Mouse (Mus musculus): ENCODE data around the gene Ptprn. TPM values are rescaled to one million over a fixed set of nuclear protein-coding genes. Genes with fewer than 3 reads are reported as not detected.
"Not testable (repeated sequence)": the region's sequence is repeated elsewhere in the genome, so short reads cannot be mapped to it uniquely, and the experiment has no call there.

Gene Ptprn
- polyA plus RNA-seq, 1 experiment from 2014 or later: 0.69 TPM

DNA sequence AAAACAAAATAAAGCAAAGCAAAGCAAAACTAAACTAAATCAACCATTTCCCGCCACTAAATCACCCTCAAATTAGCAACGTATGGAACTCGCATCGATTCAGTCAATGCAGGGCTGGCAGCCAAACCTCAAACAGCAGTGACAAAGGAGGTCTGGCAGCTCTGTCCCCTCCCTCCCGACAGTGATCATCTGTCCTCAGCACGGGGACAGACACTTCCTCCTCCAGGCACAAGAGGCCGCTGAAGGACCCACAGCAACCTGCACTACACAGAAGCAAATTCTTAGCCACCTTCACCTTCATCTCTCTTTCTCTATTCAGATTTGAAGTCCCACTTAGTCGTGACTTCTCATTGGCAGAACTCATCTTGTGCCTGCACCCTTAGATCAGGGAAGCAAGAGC is 29.7 kb downstream of the Ptprn start:
- no peak overlapping the region for H3K27ac ChIP-seq (ENCODE audit: poor library complexity, severe bottlenecking)
- no peaks in the 10 kb centered on the region for H3K9me3 ChIP-seq (replicated peaks)
- peaks cover 3% of the 10 kb centered on the region for H3K36me3 ChIP-seq
- ATAC-seq (ENCODE audit: insufficient number of reproducible peaks, low FRiP score): no peak
- peaks cover 15% of the 10 kb centered on the region for H3K4me1 ChIP-seq (replicated peaks)
- no peaks in the 10 kb centered on the region; the same call in 1 of the 2 replicates for H3K27me3 ChIP-seq (replicated peaks)
- 0 out of 2 replicates have a peak overlapping the region, but pooled peaks have one; percentile 27 for H3K4me2 ChIP-seq
- no peak overlapping the region for H3K4me3 ChIP-seq
- H3K9ac ChIP-seq: peak overlapping the region; percentile 21
- 3% methylated on average over 8 of the region's 8 CpGs for WGBS

- H3K36me3 ChIP-seq; H3K9ac ChIP-seq; H3K4me2 ChIP-seq; H3K27ac ChIP-seq (ENCODE audit: poor library complexity, severe bottlenecking); ATAC-seq (ENCODE audit: insufficient number of reproducible peaks, low FRiP score); H3K9me3 ChIP-seq (replicated peaks); H3K4me3 ChIP-seq; H3K27me3 ChIP-seq (replicated peaks): not testable (repeated sequence)
- WGBS: 62% methylated on average over 4 of the region's 4 CpGs
- peaks cover 14% of the 10 kb centered on the region for H3K4me1 ChIP-seq (replicated peaks)
These were observed 31.8 kb downstream of the Ptprn start for GRCm38 (mm10) chr1:75232489-75232888.

DNA sequence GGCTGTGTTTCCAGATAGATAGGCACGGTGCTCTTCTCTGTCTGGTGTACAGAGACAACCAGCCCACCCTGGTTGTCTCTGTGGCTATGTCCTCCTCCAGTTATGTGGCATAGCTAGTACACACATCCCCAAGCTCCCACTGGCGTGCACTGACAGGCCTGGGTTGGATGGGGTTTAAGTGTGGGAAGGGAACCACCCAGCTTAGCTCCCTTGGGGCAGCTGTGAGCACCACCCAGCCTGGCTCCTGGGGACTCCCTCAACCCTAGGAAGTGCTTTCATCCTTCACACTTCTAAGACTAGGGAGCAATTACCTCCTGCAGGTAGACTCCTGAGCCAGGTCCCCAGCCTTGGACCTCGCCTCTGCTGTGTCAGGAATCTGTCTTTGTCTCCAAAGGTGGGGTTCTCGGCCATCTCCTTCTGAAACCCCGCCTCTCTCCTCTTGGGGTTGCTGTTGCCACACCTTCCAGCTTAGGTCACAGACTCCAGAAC is 32.6 kb downstream of the Ptprn start, which contains the start of gene A630095N17Rik:
Gene A630095N17Rik, minus strand, starts transcription at position 439 of the 489 bp plus-strand sequence.
- WGBS: 67% methylated on average over 5 of the region's 5 CpGs
- Histone ChIP-seq H3K4me1 (replicated peaks) (peaks cover 14% of the 10 kb centered on the region), H3K4me3 (no peak within 1 kb of the TSS), H3K36me3 (no peaks in the 10 kb centered on the region), H3K9ac (no peak within 1 kb of the TSS), H3K27ac (ENCODE audit: poor library complexity, severe bottlenecking) (no peak within 1 kb of the TSS), H3K4me2 (no peak within 1 kb of the TSS), H3K9me3 (replicated peaks) (no peaks in the 10 kb centered on the region), H3K27me3 (replicated peaks) (no peaks in the 10 kb centered on the region; the same call in 1 of the 2 replicates)
- ATAC-seq (ENCODE audit: insufficient number of reproducible peaks, low FRiP score): no peak

GRCm38 (mm10) chr1:75231224-75231623 is 33.1 kb downstream of the Ptprn start:
- 61% methylated on average over 4 of the region's 4 CpGs for WGBS
- Histone ChIP-seq H3K4me2 (no peak overlapping the region), H3K27ac (ENCODE audit: poor library complexity, severe bottlenecking) (no peak overlapping the region), H3K9me3 (replicated peaks) (no peaks in the 10 kb centered on the region), H3K9ac (no peak overlapping the region), H3K27me3 (replicated peaks) (no peaks in the 10 kb centered on the region; the same call in 1 of the 2 replicates), H3K4me1 (replicated peaks) (peaks cover 14% of the 10 kb centered on the region), H3K4me3 (no peak overlapping the region), H3K36me3 (no peaks in the 10 kb centered on the region)
- no peak for ATAC-seq (ENCODE audit: insufficient number of reproducible peaks, low FRiP score)

- peaks cover 13% of the 10 kb centered on the region for H3K4me1 ChIP-seq (replicated peaks)
- H3K4me2 ChIP-seq: no peak overlapping the region
- no peak overlapping the region for H3K9ac ChIP-seq
- H3K27ac ChIP-seq (ENCODE audit: poor library complexity, severe bottlenecking): no peak overlapping the region
- no peaks in the 10 kb centered on the region for H3K36me3 ChIP-seq
- H3K9me3 ChIP-seq (replicated peaks): no peaks in the 10 kb centered on the region
- no peaks in the 10 kb centered on the region; the same call in 1 of the 2 replicates for H3K27me3 ChIP-seq (replicated peaks)
- H3K4me3 ChIP-seq: no peak overlapping the region
- ATAC-seq (ENCODE audit: insufficient number of reproducible peaks, low FRiP score): no peak
- 79% methylated on average over 7 of the region's 7 CpGs for WGBS
These were observed 33.8 kb downstream of the Ptprn start for GRCm38 (mm10) chr1:75230335-75230994.

DNA sequence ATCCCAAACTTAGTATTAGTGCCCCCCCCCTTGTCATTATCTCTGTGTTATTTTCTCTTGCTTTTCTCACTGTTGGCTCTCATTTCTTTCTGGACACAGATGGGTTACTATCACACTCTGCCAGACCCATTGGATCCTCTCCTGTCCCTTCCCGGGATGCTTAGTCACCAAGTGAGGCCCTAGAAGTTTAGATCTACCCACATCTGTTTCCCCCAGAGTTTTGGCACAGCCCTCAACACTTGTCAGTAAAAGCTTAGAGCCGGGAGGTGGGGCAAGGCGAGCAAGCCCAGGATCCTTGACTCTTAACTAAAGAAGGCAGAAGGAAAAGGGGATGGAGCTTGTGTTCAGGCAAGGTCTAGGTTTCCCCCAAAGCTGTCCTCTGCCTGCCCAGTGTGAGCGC is 35.1 kb downstream of the Ptprn start:
- Histone ChIP-seq H3K4me2 (no peak overlapping the region), H3K9me3 (replicated peaks) (no peaks in the 10 kb centered on the region), H3K27me3 (replicated peaks) (no peaks in the 10 kb centered on the region; the same call in 1 of the 2 replicates), H3K27ac (ENCODE audit: poor library complexity, severe bottlenecking) (no peak overlapping the region), H3K36me3 (no peaks in the 10 kb centered on the region), H3K4me3 (no peak overlapping the region), H3K4me1 (replicated peaks) (peaks cover 11% of the 10 kb centered on the region), H3K9ac (no peak overlapping the region)
- 50% methylated on average over 4 of the region's 4 CpGs for WGBS
- no peak for ATAC-seq (ENCODE audit: insufficient number of reproducible peaks, low FRiP score)

DNA sequence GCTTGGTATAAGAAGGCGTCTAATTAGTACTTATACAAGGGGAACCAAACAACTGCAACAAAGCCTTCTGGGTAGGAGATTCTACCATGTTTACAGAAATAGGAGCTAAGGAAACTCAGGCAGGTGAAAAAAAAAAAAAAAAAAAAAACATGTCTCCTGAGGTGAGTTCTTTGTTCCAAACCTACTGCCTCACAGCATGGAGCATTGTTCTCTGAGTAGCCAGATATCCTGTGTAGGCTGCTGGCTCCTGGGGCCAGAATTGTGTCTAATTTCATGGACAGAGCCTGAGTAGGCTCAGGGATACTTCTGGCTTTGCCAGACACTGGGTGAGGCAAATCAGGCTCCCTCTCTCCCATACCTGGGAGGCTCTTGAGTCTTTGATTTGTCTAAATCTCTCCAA is 36.6 kb downstream of the Ptprn start:
- ATAC-seq (ENCODE audit: insufficient number of reproducible peaks, low FRiP score): no peak
- no peak overlapping the region for H3K27ac ChIP-seq (ENCODE audit: poor library complexity, severe bottlenecking)
- WGBS: 50% methylated on average over 1 of the region's 1 CpGs

GRCm38 (mm10) chr1:75226138-75226537 is 38.2 kb downstream of the Ptprn start:
- no peaks in the 10 kb centered on the region for H3K9me3 ChIP-seq (replicated peaks)
- 67% methylated on average over 2 of the region's 2 CpGs for WGBS
- no peak overlapping the region for H3K27ac ChIP-seq (ENCODE audit: poor library complexity, severe bottlenecking)
- no peak overlapping the region for H3K9ac ChIP-seq
- H3K27me3 ChIP-seq (replicated peaks): peaks cover 17% of the 10 kb centered on the region
- H3K4me2 ChIP-seq: no peak overlapping the region
- H3K36me3 ChIP-seq: no peaks in the 10 kb centered on the region
- no peak for ATAC-seq (ENCODE audit: insufficient number of reproducible peaks, low FRiP score)
- peaks cover 11% of the 10 kb centered on the region for H3K4me1 ChIP-seq (replicated peaks)
- no peak overlapping the region for H3K4me3 ChIP-seq

More for the DNA sequence above, 36.6 kb downstream of the Ptprn start:
- H3K36me3 ChIP-seq: no peaks in the 10 kb centered on the region
- no peak overlapping the region for H3K4me2 ChIP-seq
- H3K4me1 ChIP-seq (replicated peaks): peaks cover 11% of the 10 kb centered on the region
- H3K27me3 ChIP-seq (replicated peaks): peaks cover 3% of the 10 kb centered on the region; the same call in 1 of the 2 replicates
- no peaks in the 10 kb centered on the region for H3K9me3 ChIP-seq (replicated peaks)
- no peak overlapping the region for H3K9ac ChIP-seq
- no peak overlapping the region for H3K4me3 ChIP-seq

- no peak overlapping the region for H3K9ac ChIP-seq
- H3K27ac ChIP-seq (ENCODE audit: poor library complexity, severe bottlenecking): no peak overlapping the region
- no peaks in the 10 kb centered on the region for H3K9me3 ChIP-seq (replicated peaks)
- no peaks in the 10 kb centered on the region for H3K36me3 ChIP-seq
- H3K4me3 ChIP-seq: no peak overlapping the region
- no peak overlapping the region for H3K4me2 ChIP-seq
- no peak for ATAC-seq (ENCODE audit: insufficient number of reproducible peaks, low FRiP score)
- H3K27me3 ChIP-seq (replicated peaks): peaks cover 24% of the 10 kb centered on the region
- H3K4me1 ChIP-seq (replicated peaks): peaks cover 11% of the 10 kb centered on the region
- 39% methylated on average over 3 of the region's 3 CpGs for WGBS
These were observed 38.8 kb downstream of the Ptprn start for GRCm38 (mm10) chr1:75225473-75225872.

- Histone ChIP-seq H3K9ac (no peak overlapping the region), H3K4me1 (replicated peaks) (peaks cover 20% of the 10 kb centered on the region), H3K27me3 (replicated peaks) (peaks cover 39% of the 10 kb centered on the region), H3K4me3 (no peak overlapping the region), H3K36me3 (no peaks in the 10 kb centered on the region), H3K4me2 (no peak overlapping the region), H3K9me3 (replicated peaks) (no peaks in the 10 kb centered on the region), H3K27ac (ENCODE audit: poor library complexity, severe bottlenecking) (no peak overlapping the region)
- no peak for ATAC-seq (ENCODE audit: insufficient number of reproducible peaks, low FRiP score)
- WGBS: 54% methylated on average over 6 of the region's 6 CpGs
These were observed 40.8 kb downstream of the Ptprn start for GRCm38 (mm10) chr1:75223532-75223931.

GRCm38 (mm10) chr1:75222926-75223325 is 41.4 kb downstream of the Ptprn start:
- no peaks in the 10 kb centered on the region for H3K9me3 ChIP-seq (replicated peaks)
- no peak for ATAC-seq (ENCODE audit: insufficient number of reproducible peaks, low FRiP score)
- WGBS: 71% methylated on average over 6 of the region's 6 CpGs
- no peak overlapping the region for H3K9ac ChIP-seq
- no peak overlapping the region for H3K27ac ChIP-seq (ENCODE audit: poor library complexity, severe bottlenecking)
- H3K4me3 ChIP-seq: no peak overlapping the region
- no peak overlapping the region for H3K4me2 ChIP-seq
- H3K27me3 ChIP-seq (replicated peaks): peaks cover 45% of the 10 kb centered on the region
- no peaks in the 10 kb centered on the region for H3K36me3 ChIP-seq
- H3K4me1 ChIP-seq (replicated peaks): peaks cover 26% of the 10 kb centered on the region

Measured in heart, embryonic 12.5 days (tissue).